Mouse (Mus musculus) thymus, postnatal 4 days (tissue): Measurements from ENCODE around the gene Cdk7.

Experiments
- DNase-seq: peaks from one replicate; pipeline ENCODE4 v3.0.0; 2021

The Cdk7 gene

DNA sequence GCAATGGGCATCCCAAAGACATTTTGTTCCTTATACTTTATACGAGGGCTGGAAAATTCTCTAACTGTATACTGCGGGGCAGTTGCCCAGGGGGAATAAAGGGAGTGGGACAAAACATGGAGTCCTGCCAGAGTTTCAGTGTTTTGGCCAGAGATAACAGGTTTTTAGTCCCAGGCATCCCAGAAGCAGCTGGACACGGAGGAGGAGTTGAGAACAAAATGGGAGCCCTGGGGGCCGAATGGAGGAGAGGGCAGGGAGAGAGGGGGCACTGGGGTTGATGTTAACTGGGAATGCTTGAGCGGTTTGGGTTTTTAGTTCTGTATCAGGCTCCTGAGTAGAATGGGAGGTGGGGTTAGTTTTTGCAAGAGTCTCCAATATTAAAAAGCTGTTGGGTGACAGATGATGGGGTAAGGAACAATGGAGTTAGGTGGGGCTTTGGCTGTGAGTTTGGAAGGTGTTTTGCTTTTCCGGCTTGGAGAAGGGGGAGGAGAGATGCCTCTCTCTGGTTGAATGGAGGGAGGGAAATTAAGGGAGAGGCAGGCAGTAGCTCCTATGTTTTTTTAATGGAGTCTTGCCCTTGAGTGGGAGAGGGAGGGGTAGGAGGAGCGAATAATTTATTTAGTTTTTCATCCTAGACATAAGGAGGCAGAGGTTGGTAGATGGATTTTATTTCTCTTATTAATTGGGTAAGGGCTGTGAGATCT is 6.5 kb downstream of the Cdk7 start:
- DNase-seq, result no peak

DNA sequence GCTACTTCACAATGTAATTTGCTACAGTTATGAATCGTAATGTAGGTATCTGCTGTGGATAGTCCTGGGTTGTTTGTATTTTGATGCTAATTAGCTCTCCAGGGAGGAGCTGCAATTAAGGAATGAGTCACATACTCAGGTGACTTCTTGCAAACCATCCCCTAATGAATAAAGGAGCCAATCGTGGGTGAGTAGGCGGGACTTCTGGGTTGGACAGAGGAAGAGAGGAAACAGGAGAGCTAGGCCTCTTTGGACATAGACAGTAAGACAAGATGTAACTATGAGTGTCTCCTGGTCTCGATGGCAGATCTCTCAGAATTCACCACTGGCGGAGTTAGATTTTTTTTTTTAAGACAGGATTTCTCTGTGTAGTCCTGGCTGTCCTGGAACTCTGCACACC is 9.1 kb downstream of the Cdk7 start:
- no peak for DNase-seq

DNA sequence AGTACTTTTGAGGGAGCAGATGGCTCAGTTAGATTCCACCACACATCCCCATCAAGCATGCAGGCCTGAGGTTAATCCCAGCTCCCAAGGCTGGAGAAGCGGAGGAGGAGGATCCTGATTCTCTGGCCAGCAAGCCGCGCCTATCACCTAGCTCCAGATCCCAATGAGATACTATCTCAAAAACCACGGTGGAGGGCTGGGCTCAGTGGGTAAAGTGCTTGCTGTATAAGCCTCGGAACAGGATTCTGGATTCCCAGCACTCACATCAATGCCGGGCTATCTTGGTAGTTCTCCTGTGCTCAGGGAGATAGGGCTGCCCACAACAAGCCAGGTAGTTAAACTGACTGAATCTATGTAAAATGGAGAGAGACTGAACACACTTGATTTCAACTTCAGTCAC is 15.3 kb downstream of the Cdk7 start:
- no peak for DNase-seq

DNA sequence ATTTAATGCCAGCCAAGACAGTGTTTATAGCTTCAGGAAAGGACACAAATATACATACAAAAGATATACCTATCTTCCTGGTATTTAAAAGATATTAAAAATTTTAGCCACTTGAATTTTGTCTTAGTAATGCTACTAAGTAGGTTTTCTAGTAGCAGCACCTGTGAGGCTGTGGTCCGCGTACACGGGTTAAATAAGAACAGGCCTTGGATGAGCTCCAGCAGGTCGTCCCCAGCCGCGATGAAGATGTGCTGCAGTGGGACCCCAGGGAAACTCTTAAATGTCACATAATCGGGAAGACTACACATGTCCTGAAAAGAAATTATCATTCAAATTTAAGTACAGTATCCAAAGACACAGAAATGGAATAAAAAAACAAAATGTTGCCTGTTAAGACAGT is 24.5 kb downstream of the Cdk7 start:
- DNase-seq, result no peak

DNA sequence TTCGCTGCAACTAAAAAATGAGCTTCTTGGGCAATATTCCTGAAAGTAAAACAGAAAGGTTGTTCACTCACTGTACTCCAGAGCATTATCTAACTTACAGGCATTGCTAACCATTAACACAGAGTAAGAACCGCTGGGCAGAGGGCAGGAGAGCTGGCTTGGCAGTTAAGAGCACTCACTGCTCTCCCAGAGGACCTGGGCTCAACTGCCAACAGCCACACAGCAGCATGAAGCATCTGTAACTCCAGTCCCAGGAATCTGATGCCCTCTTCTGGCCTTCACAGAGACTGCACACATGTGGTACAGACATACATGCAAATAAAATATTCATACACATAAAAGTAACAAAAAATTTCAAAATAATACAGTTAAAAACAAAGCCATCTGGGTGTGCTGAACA is 27.3 kb downstream of the Cdk7 start:
- DNase-seq, result no peak

DNA sequence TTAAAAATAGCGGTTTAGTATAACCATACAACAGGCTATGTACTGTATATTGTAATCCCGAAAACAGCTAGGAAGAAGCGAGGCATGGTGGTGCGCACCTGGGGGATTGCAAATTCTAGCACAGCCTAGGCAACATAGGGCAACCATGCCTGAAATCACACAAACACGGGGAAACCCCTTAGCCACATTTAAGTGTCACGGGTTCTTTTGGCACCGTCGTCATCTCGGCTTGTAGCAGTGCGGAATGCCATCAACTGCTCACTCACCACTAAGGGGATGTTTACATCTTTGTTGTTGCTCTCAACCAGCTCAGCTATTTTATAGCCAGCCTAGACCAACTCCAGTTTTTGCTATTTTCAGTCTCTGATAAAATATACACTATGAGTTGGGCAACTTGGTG is 31.9 kb downstream of the Cdk7 start:
- DNase-seq, result no peak

DNA sequence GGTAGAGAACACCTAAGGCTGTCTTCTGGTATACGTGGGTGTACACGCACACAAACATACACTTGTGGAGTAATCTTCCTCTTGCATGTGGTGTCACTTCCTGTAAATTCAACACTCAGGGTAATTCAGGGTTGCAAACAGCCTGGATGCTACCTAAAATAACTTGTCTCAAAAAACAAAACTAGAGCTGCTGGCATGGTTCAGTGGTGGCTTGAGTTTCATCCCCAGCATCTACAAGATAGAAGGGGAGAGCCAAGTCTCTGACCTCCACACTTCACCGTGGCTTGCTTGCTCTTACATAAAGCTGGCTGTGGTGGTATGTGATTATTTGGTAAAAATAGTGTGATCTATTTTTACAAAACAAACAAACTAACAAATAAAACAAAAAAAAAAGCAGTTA is 33.2 kb downstream of the Cdk7 start:
- DNase-seq, result no peak

DNA sequence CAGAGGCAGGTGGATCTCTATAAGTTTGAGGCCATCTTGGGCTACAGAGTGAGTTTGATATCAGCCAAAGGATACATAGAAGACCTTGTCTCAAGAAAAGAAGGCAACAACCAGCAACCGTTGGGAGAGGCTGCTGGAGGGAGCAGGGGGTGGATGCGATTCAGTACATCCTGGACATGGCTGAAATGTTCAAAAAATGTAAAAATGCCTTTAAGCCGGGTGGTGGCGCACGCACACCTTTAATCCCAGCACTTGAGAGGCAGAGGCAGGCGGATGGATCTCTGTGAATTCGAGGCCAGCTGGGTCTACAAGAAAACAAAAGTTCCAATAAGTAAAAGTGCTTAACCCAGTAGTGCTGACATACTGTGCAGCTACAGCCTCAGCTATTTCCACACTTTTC is 43.2 kb downstream of the Cdk7 start:
- no peak for DNase-seq

DNA sequence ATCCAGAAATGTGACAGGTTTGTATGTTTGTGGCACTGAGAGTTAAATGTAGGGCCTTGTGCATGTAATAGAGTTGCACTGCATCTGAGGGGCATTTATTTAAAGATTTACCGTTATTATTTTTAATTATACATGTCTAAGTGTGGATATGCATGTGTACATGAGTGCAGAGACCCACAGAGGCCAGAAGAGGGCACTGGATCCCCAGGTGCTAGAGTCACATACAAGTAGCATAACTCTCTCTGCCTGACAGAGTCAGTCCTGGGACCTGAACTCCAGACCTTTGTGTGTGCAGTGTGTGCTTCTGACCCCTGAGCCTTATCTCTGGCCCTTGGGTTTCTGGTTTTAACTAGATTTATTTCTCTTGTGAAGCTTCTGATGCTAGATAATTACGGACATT is 46.4 kb downstream of the Cdk7 start:
- no peak for DNase-seq

DNA sequence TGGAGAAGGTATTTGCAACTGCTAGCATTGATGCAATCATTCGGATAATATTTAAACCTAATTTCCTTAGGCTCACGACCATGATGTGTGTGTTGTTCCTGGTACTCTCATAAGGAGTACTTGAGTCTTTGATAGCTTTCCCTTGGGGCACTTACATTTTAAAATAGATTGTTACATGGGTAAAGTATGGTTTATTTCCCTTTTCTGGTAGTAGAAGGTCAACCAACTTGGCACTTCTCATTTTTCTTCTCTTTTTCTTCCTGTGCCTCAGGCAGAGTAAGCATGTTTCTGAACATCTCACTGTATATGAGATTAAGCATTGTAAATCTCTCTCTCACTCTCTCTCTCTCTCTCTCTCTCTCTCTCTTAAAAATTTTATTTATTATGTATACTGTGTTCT is 47.9 kb downstream of the Cdk7 start:
- no peak for DNase-seq

DNA sequence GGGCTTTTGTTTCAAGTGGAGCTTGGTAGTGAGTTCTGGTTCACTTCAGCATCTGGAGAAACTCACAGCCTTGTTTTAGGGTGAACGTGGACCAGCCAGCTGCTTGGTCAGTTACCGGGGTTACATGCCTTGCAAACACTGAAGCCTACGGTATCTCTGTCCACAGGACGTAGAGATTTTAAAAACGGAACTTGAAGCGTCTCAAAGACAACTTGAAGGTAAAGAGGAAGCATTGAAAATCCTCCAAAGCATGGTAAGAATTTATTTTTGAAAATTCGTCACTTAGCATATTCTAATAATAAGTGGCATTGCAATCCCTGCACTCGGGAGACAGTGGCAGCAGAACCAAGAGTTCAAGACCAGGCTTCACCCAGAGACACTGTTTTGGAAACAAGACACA is 49.1 kb downstream of the Cdk7 start:
- DNase-seq, result no peak

DNA sequence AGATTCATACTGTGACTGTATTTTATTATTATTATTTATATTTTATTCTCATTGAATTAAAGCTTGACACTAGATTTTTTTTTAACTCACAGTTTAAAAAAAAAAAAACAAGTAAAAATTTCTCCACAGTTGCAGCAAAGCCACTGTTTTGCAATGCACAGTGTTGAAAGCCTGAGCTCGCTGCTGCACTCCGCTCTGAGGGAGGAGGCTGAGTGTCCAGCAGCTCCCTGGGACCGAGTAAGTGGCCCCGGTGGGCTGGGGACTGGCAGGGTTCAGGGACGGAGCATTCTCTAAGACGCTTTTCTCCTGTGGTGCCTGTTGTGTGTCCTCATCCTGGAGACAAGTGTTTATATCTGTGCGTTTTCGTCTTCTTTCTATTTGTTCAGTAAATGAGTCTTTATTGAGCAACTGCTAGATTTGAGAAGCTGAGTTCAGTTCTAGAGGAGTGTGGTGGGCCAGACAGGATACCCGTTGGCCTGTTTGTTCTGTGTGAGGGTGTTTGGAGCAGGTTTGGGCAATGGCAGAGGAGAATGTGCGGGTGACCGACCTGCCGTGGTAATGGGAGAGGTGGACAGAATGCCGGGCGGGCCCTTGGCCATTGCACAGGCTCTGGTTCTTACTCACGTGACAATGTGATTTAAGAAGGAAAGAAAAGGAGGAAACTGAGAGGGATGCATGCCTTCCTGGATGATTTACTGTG is 54.7 kb downstream of the Cdk7 start:
- no peak for DNase-seq

DNA sequence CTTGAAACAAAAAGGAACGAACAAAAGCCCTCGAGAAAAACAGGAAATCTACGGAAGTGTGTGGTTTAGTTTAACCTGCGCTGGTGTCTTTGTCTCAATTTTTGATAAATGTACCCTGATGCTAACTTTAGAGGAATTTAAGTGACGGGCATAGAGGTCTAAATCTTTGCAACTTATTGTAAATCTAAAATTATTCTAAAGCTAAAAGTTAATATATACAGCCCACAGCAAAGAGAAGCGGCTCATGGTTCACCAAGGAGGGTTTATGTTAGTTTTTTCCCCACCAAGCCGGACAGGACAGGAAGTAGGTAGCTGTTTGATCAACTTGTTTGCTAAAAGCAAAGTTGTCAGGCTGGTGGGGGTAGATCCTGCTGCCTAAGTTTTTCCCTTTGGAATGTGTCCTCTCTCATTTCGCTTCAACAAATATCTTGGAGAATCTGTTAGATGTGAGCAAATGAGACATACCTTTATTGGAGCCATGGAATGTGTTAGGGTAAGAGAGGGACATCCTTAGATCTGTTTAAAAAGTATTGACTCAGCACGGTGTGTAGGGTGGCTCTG is 60.5 kb downstream of the Cdk7 start:
- DNase-seq, result no peak

DNA sequence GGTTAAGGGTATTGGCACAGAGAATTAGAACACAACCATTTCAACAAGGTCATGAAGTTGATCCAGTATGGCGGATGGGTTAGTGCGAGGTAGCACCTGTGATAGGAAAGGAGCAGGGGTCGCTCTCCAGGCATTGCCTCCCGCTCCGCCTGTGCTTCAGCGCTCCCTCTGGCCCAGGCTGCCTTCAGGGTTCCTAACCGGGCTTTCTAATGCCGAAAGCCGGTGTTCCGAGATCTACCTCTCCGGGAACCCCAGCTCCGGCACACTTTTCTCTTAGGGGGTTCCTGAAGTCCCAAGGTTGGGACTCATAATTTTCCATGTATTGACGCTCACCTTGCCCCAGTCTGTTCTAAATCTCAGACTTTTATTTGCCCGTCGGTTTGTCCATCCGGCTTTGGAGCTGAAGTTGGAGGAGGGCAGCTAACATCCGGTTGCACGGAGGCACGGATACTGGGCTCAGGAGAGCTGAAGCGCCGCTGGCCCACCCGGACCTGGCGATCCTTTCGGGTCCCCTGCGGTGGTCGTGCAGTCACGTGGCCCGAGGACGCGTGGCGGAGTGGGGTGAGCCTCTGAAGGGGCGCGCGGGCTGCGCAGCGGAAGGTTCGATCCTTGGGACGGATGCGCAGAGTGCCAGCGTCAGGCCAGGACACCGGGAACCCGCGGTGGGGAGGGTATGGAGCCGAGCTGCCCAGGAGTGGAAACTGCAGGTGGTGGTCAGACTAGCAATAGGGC is 61.3 kb downstream of the Cdk7 start, which contains the start of gene Ccdc125:
Ccdc125 (plus strand) TSS at position 427 of the 732 bp plus-strand sequence.
- DNase-seq, result peak; percentile 69

DNA sequence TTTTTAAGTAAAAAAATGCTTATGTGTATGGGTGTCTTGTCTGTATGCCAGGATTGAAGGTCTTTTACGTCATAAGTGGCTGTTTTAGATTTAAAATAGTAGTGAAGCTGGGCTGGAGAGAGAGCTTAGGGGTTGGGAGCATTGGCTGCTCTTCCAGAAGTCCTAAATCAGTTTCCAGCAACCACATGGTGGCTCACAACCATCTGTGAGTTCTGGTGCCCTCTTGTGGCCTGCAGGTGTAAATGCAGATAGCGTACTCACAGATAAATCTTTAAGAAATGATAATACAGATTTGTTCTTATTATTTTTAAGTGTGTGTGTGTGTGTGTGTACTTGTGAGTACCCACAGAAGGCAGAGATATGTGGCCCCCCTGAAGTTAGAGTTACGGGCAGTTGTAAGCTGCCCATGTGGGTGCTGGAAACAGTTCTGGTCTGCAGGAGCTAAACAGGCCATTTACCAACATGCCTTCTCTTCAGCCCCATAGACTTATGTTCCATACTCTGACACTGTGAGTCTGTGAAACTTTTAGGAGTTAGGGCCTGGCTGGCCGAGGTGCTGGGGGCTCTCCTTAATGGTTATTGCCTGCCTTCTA is 70.8 kb downstream of the Cdk7 start:
- peak; percentile 76 for DNase-seq

DNA sequence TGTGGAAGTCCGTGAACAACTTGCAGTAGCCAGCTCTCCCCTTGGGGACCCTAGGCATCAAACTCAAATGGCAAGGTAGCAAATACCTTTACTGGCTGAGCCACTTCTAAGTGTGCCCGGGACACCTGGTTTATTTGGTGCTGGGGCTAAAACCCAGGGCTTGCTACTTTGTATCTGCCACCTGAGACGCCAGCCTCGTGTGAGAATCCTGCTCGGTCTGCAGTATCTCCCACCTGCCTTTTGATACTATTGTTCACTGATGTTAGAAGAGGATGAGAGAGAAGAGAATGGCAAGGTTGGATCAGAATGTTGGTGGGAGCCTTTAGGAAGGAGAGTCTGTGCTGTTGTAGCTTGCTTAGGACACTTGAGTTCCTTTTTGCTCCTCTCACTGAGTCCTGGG is 72.6 kb downstream of the Cdk7 start:
- no peak for DNase-seq
